In genomic region chr5:87871423-87871822, GRCm38 (mm10) we compare ENCODE assay signal across 14 mouse cellular contexts. TPM values are rescaled to one million over a fixed set of nuclear protein-coding genes. Genes with fewer than 3 reads are reported as not detected.
A peak's percentile ranks its signal among the peaks of the same experiment; 100 is the strongest.
DNase-seq lines count a peak whose midpoint lies in the region; TF ChIP-seq lines count a peak whose summit lies in the region.
"Had no signal": no experiment of that assay in that cellular context is flagged by ENCODE, and none has a peak within 500 bp of the region (broad histone marks: within the 10 kb centered on the region; RNA-seq: fewer than 3 reads in every experiment).

No protein-coding gene starts in this region.

- DNase-seq in adrenal gland, postnatal 10 days = peak; percentile 14
- DNase-seq in adrenal gland, adult 8-10 months = no peak
- no peak for DNase-seq in kidney, adult 2 months
- DNase-seq in kidney, adult 11 months = no peak
- DNase-seq in testis, postnatal 10 days (ENCODE audit: low spot score) = no peak
- no peak for DNase-seq in urinary bladder, postnatal 10 days (ENCODE audit: low spot score)
- no peak for DNase-seq in layer of hippocampus, postnatal 14 days (ENCODE audit: low spot score in 2 of 2)
- DNase-seq: lung, postnatal 4 days had no signal

- H3K4me1 ChIP-seq in kidney, adult 2 months (ENCODE audit: control insufficient read depth, insufficient read depth, low read length) = no peaks in the 10 kb centered on the region
- H3K4me1 ChIP-seq in testis, adult 2 months (ENCODE audit: control insufficient read depth, insufficient read depth, low read length) = no peaks in the 10 kb centered on the region
- H3K4me1 ChIP-seq: embryonic facial prominence, embryonic 15.5 days; limb, embryonic 13.5 days had no signal

- H3K36me3 ChIP-seq in kidney, adult 2 months (ENCODE audit: control insufficient read depth, insufficient read depth, low read length) = no peaks in the 10 kb centered on the region
- H3K36me3 ChIP-seq in testis, adult 2 months (ENCODE audit: control insufficient read depth, insufficient read depth, low read length) = no peaks in the 10 kb centered on the region
- H3K36me3 ChIP-seq: embryonic facial prominence, embryonic 15.5 days; limb, embryonic 13.5 days had no signal

- no peak overlapping the region for H3K27ac ChIP-seq in kidney, adult 2 months (ENCODE audit: insufficient read depth, low read depth, low read length)
- no peak overlapping the region for H3K27ac ChIP-seq in testis, adult 2 months (ENCODE audit: control insufficient read depth, insufficient read depth, low read depth, low read length)
- H3K27ac ChIP-seq: embryonic facial prominence, embryonic 15.5 days; limb, embryonic 13.5 days had no signal

- TF ChIP-seq POLR2A in kidney, adult 2 months (IDR thresholded peaks at IDR 0.05; ENCODE audit: low read depth, low read length) = no peak
- TF ChIP-seq POLR2A in testis, adult 2 months (IDR thresholded peaks at IDR 0.05; ENCODE audit: control insufficient read depth, low read depth, low read length) = no peak

- 41% methylated on average over 4 of the region's 4 CpGs for WGBS in kidney, adult 2 months

- no peak overlapping the region for H3K4me3 ChIP-seq in kidney, adult 2 months (ENCODE audit: insufficient read depth, low read depth, low read length)
- no peak overlapping the region for H3K4me3 ChIP-seq in testis, adult 2 months (ENCODE audit: control insufficient read depth, low read depth, low read length)
- H3K4me3 ChIP-seq: embryonic facial prominence, embryonic 15.5 days; limb, embryonic 13.5 days had no signal

- peak; percentile 48 for TF ChIP-seq CTCF in kidney, adult 2 months (conservative IDR thresholded peaks at IDR 0.05; ENCODE audit: insufficient read depth, insufficient read length, low read depth, low read length)
- peak; percentile 30; the same call in 1 of the 2 replicates for TF ChIP-seq CTCF in testis, adult 2 months (IDR thresholded peaks at IDR 0.05; ENCODE audit: control insufficient read depth, insufficient read depth, insufficient replicate concordance, low read depth, low read length)

- H3K27me3 ChIP-seq in kidney, adult 2 months (replicated peaks; ENCODE audit: control insufficient read depth, insufficient read depth, low read length) = no peaks in the 10 kb centered on the region; the same call in 1 of the 2 replicates
- H3K27me3 ChIP-seq in testis, adult 2 months (ENCODE audit: control insufficient read depth, insufficient read depth, low read length) = no peaks in the 10 kb centered on the region
- H3K27me3 ChIP-seq: embryonic facial prominence, embryonic 15.5 days; limb, embryonic 13.5 days had no signal

RNA-seq across cellular contexts. Expression of gene Odam, which starts 13.4 kb away (rescaled TPM):
- total RNA-seq in adrenal gland, postnatal 10 days (2021) = not detected
- not detected for total RNA-seq in adrenal gland, adult 8-10 months (2022)
- polyA plus RNA-seq in kidney, adult 2 months (2012; rRNA removed) = 0.09 and 0.29 TPM in 2 replicates
- polyA plus RNA-seq in testis, adult 2 months (2012; rRNA removed) = 4.6 TPM in 1 of 2 replicates, not detected in the other
- not detected for total RNA-seq in layer of hippocampus, postnatal 14 days (2021)
- total RNA-seq: heart, adult 8-10 months; layer of hippocampus, adult 8-10 months had no signal
- polyA plus RNA-seq: hindbrain, embryonic 16.5 days; limb, embryonic 13.5 days had no signal

RNA-seq across cellular contexts. Expression of gene Prr27, which starts 45.9 kb away (rescaled TPM):
- total RNA-seq in adrenal gland, postnatal 10 days (2021) = not detected
- total RNA-seq in adrenal gland, adult 8-10 months (2022) = not detected
- not detected in 2 replicates for polyA plus RNA-seq in kidney, adult 2 months (2012; rRNA removed)
- polyA plus RNA-seq in testis, adult 2 months (2012; rRNA removed) = 120 and 200 TPM in 2 replicates
- total RNA-seq in layer of hippocampus, postnatal 14 days (2021) = not detected
- total RNA-seq: heart, adult 8-10 months; layer of hippocampus, adult 8-10 months had no signal
- polyA plus RNA-seq: embryonic facial prominence, embryonic 15.5 days; hindbrain, embryonic 16.5 days; limb, embryonic 13.5 days had no signal

RNA-seq across cellular contexts. Expression of gene Csn3, which starts 54.0 kb away (rescaled TPM):
- total RNA-seq in adrenal gland, postnatal 10 days (2021) = not detected
- not detected for total RNA-seq in adrenal gland, adult 8-10 months (2022)
- polyA plus RNA-seq in kidney, adult 2 months (2012; rRNA removed) = not detected in 2 replicates
- polyA plus RNA-seq in testis, adult 2 months (2012; rRNA removed) = not detected in 2 replicates
- total RNA-seq in layer of hippocampus, postnatal 14 days (2021) = not detected
- total RNA-seq: heart, adult 8-10 months; layer of hippocampus, adult 8-10 months had no signal
- polyA plus RNA-seq: hindbrain, embryonic 16.5 days had no signal
